Mouse (Mus musculus) CD4-positive, CD25-positive, alpha-beta regulatory T cell, adult 4 months (primary cell): ENCODE results near the gene 4930558K02Rik. TPM values are rescaled to one million over a fixed set of nuclear protein-coding genes. Genes with fewer than 3 reads are reported as not detected.

Experiments
- ATAC-seq: one replicate; pipeline ENCODE4 v1.8.0; 2017
- polyA plus RNA-seq, 2 experiments: library from polyadenylated mRNA; unstranded; fragments of 100-300 nt; shearing (Covaris generic); gene quantifications; one replicate each; pipeline ENCODE4 v1.2.1; 2017

4930558K02Rik gene
- not detected for polyA plus RNA-seq

DNA sequence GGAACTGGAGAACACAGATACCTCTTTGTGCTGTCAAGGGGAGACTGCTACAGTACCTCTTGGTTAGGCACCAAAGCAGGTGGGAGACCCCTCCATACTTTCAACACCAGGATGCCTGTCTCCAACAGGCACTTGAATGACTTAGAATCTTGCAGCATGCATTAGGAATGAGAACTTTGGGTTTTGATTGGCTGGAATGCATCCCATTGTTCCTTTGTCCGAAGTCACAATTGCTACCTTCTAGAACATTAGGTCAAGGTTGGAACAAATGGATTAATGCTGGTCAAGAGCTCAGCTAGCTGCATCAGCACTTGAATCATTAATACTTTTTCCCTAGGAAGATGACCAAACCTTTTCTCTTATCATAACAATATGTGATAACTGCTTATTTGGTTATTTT lies at the start of gene 4930558K02Rik:
4930558K02Rik (minus strand) TSS at position 101 of the 400 bp plus-strand sequence.
- no peak for ATAC-seq

DNA sequence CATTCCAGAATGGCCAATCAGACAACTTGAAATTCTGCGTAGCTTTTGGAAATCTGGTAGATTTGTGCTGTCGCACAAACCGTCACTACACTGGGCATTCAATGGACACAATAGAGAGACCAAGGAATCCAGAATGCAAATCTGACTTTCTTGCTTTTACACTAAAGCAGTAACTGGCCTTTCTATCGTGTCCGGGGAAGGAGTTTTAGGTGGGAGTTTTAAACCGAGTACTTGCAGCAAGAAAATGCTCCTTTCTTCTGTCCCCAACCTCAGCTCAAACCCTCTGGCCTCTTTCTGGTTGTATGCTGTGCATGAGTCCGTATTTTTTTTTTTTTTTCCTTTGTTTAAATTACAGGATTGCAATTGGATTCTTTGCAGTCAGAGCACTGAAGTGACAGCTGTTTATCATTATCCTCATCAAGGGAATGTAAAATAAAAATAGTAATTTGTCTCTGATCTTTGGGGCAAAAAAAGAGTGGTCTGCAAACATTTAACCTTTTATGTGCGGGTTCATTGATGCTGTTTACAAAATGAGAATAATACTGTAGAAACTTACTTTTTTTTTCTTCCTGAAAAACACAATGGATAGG lies 44.3 kb upstream of the 4930558K02Rik start:
- no peak for ATAC-seq

DNA sequence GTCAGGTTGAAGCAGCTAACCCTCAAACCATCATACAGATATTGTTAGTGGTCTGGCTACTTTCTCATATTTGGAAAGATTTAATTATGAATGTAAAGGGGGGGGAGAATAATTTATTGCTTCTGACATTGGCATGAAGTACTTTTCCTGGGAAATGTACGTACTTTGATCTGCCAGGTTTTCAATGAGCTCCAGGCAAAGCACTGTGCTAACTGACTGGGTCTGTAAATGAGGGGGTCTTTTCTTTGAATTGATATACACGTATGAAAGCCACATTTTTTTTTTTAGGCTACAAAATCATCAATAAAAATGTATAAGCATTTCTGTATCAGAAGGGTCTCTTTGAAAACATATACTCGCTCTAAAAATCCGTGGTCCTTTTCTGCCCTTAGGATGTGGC lies 41.3 kb upstream of the 4930558K02Rik start:
- no peak for ATAC-seq

DNA sequence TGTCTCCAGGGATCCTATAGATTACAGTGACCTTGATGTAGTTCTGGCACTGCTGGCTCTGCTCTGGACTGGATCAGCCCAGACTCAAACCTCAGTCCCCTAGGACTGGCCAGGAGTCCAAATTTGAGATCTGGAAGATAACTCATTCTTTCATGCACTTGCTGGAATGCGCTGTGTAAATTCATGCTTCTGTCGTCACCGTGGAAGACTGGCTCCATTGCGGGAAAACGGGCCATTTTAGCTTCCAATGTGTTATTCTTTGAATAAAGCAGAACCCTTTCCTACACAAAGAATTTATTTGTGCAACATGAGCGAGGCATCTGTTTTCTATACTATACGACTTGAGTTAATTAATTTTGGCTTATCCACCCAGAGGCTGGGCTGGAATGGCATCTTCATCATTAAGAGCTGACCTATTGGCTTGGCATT lies 40.9 kb upstream of the 4930558K02Rik start:
- no peak for ATAC-seq

DNA sequence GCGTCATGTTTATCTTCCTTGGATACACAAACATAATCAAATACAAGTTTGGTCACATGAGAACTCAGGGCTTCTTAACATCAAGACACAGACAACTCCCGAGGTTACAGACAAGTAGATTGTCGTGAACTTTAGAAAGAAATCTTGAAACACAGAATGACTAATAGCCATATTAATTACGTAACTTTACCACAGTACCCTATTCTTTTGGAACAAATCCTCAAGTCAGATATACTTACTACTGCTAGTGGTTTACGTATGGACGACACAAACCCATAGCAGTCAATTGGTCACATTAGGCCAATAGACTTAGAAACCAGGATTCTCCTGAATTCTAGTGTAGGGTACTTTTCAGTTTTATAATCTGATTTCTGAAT lies 39.2 kb upstream of the 4930558K02Rik start:
- no peak for ATAC-seq

DNA sequence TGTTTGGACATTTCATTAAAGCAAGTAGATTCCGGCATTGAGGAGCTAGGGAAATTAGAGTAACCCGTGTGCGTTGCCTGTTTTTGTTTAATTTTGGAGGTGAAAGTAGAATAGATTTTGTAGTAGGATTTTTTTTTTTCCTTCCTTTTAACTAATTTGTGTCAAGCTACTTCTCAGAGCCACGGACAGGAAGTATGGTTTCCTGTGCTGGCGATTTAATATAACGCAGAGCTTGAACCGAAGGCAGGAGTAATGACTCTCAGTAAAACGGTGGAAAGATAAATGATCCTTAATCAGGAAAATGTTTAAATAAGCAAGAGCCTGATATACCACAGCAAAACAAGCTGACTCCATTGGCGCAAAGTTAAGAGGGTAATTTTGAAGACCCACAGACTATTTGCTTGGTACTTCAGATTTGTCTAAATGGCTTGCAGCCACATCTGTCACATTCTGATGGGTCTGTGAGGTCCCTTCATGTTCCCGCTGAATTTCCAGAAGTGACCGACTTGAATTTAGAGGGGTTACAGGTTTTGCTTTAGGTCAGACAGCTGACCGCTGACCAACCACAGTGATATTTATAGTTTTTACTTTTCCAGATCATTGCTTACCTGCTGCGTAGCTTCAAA lies 38.7 kb upstream of the 4930558K02Rik start:
- ATAC-seq: no peak

DNA sequence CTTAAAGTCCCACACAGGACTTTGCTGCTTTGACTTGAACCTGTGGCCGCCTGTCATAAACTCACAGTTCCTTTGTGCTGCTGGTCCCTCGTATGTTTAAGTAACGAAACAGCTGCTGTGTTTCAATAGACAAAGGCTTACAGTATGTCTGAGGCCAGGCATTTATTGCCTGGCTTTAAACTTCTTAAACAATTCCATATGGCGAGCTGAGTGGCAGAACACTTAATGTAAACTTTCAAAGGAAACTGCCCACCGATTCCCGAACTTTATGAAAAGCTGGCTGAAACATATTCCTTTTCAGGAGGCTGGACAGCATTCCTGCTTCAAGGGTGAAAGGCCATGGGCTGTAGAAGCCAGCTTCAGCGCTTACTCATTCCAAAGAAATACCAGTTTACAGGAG lies 37.5 kb upstream of the 4930558K02Rik start:
- no peak for ATAC-seq

DNA sequence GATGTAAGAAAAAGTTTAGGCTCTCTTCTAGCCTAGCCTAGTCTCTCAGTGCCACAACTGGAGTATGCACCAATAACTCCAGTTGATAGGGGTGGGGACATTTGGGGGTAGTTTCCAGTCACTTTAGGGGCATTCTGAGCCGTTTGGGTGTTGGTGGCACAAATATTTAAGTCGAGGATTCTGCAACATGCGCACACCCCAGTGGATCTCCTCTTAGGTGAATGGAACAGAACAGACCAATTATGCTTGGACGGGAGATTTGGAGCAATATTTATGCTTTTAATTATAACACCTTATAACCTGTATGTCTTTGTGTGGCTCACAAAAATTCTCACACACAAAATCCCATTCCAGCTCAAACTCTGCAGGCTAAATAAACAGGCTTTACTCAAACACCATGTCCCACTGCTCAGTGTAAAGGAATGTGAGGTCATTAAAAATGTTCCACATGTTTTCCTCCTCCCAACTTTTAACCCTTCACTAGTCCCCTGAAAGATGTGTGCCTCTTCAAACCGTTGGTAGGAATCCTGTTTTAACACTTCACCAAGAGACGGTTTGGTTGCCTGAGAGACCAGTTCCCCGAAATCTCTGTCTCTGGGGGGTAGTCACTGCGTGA lies 35.9 kb upstream of the 4930558K02Rik start:
- ATAC-seq: no peak

DNA sequence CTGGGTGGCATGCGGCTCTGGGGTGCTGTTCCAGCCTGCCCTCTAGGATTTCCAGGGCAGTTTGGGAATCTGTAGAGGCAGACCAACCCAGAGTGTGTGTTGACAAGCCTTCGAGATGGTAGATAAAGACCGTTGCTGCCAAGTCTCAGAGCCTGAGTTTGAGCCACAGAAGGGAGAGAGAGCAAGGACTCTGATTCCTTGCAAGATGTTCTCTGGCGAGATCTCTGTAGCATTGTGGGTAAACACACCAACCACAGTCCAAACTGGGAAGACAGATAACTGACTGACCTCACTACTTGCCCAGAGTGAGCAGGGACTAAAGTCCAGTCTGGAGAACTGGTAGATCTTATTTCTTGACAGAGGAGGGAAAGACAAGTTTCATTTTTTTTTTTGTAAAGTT lies 34.1 kb upstream of the 4930558K02Rik start:
- no peak for ATAC-seq

DNA sequence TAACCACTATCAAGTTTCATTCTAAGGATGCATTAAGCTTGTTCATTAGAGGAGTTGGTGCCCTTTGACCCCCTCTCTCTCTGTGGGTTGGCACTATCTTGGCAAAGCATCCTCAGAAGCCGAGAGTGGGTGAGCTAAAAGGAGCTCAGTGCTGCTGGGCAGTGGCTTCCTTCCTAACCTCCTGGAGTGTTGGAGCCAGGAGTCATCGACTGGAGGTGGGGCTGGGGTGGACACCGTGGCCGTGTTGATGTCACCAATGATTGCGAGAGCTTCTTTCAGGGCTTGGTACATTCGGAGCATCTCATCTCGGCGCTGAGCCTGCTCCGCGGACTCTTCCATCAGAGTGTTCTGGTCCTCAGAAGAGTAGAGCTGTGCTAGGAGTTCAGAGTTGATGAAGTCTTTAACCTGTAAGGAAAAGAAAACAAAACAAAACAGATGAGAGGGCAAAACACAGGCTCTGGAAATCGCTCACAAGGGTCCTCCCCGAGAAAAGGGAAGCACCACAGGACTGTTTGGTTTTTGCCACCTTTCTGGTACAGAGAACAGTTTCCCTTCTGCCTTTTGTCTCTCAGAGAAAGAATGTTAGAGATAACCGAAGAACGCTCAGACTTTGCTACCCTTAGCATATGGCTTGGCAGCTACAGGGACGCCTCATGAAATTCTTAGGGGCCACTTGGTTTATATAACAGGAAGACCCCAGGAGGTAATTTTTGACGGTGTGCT lies 32.2 kb upstream of the 4930558K02Rik start:
- no peak for ATAC-seq

DNA sequence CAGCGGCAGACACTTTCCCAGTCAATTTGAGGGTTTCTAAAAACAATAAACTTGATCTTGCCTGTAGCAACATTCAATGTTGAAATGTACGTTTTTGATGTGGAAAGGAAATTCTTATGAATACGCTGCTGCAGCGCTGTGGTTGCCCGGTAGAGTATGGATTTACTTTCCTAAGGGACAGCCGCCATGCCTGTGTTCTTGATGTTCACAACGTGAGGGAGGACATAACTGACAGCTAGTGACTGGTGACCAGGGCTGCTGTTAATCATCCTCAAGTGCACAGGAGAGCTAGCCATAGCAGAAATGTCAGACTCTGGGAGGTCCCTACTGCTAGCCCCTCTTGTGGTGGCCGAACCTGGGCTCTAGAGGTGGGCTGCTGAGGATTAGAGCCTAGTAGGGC lies 29.6 kb upstream of the 4930558K02Rik start:
- ATAC-seq: no peak

DNA sequence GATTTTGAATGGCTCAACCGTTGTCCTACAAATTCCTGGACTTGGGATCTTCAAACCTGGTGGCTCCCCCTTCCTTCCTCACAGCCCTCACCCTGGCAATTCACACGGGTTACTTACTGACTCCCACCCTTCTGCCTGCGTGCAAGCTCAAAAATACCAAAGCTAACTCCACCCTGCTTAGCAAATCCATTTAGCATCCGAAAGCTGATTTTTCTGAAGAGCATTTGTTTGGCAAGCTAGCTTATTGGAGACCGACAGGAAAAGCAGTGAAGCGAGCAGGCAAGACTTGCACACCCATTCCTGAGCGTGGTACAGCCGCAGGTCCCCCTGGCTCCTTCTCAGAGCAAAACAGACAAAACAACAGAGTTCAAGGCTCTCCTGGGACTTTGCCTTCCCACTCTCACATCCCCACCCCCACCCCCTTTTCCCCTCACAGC lies 29.2 kb upstream of the 4930558K02Rik start:
- ATAC-seq: no peak

DNA sequence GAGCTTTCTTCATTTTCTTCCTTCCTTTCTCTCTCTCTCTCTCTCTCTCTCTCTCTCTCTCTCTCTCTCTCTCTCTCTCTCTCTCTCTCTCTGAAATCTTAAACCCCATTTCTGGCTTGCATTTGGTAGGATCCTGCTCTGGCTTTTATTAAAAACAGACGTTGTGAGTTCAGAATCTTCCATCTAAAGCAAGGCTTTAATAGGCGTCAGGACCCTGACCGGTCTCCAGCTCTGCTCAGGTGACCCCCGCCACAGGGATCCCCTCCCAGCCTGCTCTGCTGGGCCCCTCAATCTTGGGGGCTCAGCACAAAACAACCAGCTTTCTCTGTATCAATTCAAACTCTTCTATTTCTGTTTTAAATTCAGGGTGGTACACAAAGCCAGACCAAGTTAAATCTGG lies 28.8 kb upstream of the 4930558K02Rik start:
- ATAC-seq: no peak

DNA sequence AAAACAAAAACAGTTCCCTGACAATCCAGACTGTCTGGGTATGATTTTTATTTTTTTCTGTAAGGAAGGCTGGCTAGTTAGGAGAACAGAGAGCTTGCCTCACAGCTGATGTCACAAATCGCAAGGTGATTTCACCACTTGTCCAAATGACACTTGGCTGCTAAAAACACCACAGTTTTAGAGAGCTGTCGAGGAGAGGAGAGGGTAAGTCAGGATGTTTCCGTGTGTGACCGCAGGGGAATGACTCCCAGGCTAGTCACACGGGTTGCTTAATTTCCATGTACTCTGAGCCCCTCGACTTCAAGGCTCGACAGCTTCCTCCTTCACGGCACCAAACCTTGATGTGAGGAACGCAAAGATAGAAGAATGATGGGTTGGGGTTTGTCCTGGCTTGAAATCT lies 26.7 kb upstream of the 4930558K02Rik start:
- ATAC-seq: no peak

DNA sequence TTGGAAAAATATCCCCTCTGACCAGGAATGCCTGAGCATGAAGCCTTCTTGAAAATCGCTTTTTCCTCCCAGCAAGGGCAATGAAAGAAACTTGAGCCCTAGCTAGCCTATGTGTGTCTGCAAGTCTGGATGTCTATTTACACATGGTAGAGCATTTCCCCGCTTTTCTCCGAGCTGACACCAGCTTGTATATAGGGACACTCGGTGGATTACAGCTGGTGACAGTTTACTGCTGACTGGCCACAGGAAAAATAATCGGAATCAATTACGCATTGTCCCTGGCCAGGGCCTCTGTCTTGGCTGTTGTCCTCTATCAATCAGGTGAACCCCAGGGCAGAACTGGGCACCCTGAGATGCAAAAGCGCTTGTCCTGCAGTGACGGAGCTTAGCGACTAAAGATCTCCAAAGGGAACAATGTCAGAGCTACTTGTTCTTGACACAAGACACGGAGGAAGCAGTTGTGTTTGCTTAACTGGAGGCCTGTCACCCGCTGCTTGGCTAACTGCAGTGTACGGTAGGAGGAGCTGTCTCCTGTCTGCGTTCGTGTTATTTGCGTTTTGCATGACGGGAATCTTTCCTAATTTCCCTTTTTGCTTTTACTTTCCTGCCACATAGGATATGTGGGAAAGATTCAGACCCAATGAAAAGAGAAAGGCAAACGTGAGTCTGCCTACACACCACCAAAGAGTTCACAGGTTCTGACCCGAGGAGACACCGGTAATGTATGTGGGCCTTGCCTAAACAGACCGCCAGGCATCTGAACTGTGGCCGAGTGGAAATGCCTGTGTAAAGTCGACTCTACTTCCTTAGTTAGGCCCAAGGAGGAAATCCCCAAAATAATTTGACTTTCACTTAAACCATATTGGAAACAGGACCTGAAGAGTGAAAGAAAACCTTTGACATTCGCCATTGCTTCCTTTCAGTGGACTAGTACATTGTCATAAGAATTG lies 25.7 kb upstream of the 4930558K02Rik start:
- no peak for ATAC-seq

DNA sequence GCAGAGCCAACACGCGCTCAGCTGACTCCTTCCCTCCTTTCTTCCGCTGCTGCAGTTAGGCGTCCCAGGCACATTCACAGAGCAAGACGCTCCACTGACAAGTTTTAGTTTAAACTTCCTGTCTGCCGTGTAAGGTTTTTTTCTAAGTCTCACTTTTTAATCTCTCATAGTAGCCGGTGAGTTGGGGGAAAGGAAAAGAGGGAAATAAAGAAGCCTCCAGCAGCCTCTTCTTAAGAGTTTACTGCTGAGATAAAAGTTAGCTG lies 25.0 kb upstream of the 4930558K02Rik start:
- ATAC-seq: no peak

DNA sequence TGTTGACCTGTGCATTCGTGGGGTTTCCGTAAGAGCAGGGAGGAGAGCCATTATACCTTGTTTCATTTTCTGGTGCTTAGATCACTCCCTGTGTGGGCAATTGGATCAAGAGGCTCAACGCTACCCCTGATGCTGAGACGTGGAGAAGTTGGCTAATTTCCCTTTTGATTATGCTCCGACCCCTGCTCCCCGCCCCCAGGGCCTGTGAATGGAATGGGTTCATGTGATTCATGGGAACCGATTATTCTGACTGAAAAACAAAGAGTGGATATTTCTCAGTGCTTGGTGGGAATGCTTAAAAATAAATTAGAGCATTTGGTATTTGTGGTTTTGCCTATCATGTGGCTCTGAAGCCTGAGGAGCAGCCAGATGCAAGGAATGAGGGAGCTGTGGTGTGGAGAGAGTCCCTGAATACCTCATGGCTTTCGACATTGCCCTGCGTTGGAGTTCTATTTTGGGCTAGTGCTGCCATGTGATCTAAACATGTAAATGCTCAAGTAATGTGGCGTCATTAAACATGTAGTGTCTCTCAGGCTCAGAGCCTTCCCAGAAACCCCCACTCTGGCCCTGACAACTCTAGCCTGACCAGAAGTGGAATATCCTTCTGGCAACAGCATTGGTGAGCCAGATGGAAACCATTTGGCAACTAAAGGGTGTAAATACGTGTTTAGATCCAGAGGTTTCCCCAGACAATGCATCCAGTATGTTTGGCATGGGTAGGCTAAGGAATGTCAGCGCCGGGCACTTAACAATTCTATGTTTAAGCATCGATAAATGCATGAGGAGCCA lies 24.5 kb upstream of the 4930558K02Rik start:
- no peak for ATAC-seq

DNA sequence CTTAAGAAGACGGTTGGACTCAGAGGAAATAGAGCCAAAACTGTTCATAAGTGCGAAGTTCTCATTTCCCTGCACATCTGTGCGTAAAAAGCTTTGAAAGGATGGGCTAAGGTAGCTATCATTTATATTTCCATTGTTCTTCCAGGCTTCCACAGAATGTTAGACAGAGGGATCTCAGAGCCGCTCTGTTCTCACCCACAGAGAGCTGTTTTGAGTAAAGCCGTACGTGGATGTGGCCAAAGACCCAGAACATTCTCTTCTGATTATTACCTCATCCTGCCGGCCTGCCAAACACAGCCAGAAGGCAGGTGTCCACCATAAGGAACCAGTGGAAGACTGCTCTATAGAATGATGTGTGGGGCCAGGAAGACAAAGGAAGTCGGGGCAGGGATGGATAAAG lies 21.9 kb upstream of the 4930558K02Rik start:
- no peak for ATAC-seq

DNA sequence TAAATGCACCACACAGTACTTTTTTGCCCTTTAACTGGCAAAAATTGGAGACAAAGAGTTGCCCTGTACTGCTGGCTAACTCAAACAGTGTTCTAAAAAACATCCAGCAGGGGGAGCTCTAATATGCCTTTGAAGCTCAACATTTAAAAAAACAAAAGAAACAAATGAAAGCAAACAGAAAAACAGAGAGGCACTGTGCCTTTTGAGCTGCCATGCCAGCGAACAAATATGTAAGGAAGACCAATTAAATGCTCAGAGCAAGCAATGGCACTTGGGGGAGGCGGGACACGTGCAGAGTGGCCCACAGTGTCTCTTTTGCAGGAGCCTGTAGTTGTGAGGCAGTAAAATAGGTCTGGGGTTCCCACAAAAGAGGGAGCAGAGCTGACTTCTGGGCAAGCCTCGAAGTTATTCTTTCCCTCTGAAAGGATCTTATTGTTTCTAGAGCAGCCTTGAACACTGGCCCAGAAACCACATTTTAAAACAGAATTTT lies 20.5 kb upstream of the 4930558K02Rik start:
- ATAC-seq: peak; percentile 74

DNA sequence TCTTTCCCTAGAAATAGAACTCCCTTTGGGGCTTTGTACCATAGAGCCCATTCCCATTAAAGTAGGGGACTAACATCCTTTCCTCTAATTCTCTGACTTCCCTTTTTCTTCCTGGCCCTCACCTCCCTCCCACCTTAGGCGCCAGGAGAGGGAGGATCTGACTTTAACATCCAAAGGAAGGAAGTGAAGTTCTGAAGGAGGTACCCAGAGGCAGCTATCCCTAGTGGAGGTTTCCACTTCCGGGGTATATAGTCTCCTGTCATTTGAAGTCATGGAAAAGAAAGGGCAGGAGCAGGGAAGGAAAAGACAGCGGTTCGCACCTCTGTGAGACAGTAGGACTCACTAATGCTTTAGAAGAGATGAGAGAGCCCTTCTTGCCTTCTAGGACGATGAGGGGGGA lies 19.9 kb upstream of the 4930558K02Rik start:
- ATAC-seq: peak; percentile 67

DNA sequence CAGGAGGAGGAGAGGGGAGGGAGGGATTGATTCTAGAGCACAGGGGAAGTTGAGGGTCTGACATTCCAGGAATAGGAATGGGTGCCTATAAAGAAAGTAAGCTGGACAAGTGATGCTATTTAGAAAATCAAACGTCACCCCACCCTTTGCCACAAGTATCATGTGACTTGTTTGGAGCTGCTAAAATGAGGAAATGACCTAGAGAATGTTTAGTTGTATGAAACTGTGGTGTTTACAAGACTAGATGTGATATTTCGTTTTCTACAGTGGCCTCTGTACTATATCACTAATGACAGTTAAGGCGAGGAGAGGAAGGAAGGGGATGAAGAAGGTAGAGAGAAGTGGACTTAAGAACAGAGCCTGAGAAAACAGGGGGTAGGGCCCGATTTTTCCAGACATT lies 19.3 kb upstream of the 4930558K02Rik start:
- ATAC-seq: no peak

DNA sequence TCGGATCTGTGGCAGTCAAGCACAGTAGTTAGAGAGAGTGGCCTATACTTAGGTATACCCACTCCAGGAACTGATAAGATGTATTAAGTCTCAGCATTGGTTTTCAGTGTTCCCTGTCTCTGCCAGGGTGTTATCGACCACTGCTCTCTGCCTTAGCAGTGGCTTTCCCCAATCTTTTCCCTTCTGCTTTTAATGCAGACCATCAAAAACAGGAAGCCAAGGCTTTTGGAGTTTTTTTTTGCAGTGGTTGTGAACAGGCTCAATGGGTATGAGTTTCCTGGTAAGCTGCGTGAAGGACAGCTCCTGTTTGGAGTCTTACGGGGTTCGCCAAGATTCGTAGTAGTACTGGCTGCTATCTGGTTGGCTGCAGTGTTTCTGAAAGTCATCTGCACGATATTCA lies 13.0 kb upstream of the 4930558K02Rik start:
- no peak for ATAC-seq
